Mouse (Mus musculus) midbrain, embryonic 11.5 days (tissue): ENCODE measurements around the gene Ctxn1. TPM values are rescaled to one million over a fixed set of nuclear protein-coding genes. Genes with fewer than 3 reads are reported as not detected.

ENCODE experiments used
- ATAC-seq: fragments of 200-750 bp; cut with Nextera tagmentation; 2 replicates; pipeline ENCODE4 v1.8.0; 2017; ENCODE audit warnings: moderate TSS enrichment, moderate library complexity; ENCODE audit not compliant: low FRiP score
- DNase-seq: peaks from one replicate; pipeline ENCODE4 v3.0.0; 2015; ENCODE audit warnings: low spot score; ENCODE audit errors: missing footprints
- H3K27ac ChIP-seq: fragments of 300-500 bp; sonication (generic); 2 replicates; pipeline ENCODE4 v1.5.1; 2014; ENCODE audit warnings: low read depth, low read length
- H3K27me3 ChIP-seq: fragments of 300-500 bp; sonication (generic); 2 replicates; pipeline ENCODE4 v1.6.1; 2014; ENCODE audit warnings: mild to moderate bottlenecking, low read length, moderate library complexity, mixed read lengths; ENCODE audit not compliant: control insufficient read depth, insufficient read depth
- H3K36me3 ChIP-seq: fragments of 300-500 bp; sonication (generic); 2 replicates; pipeline ENCODE4 v1.6.1; 2014; ENCODE audit warnings: mild to moderate bottlenecking, low read length, moderate library complexity, mixed read lengths; ENCODE audit not compliant: control insufficient read depth, insufficient read depth
- H3K4me1 ChIP-seq: fragments of 300-500 bp; sonication (generic); 2 replicates; pipeline ENCODE4 v1.6.1; 2014; ENCODE audit warnings: low read length; ENCODE audit not compliant: control insufficient read depth, insufficient read depth
- H3K4me2 ChIP-seq: fragments of 300-500 bp; sonication (generic); 2 replicates; pipeline ENCODE4 v1.6.1; 2014; ENCODE audit warnings: mild to moderate bottlenecking, moderate library complexity
- H3K4me3 ChIP-seq: fragments of 300-500 bp; sonication (generic); 2 replicates; pipeline ENCODE4 v1.5.1; 2014; ENCODE audit warnings: low read depth, low read length
- H3K9ac ChIP-seq: fragments of 300-500 bp; sonication (generic); 2 replicates; pipeline ENCODE4 v1.6.1; 2014; ENCODE audit warnings: low read length
- H3K9me3 ChIP-seq: fragments of 300-500 bp; sonication (generic); 2 replicates; pipeline ENCODE4 v1.6.1; 2016; ENCODE audit warnings: low read length; ENCODE audit not compliant: control insufficient read depth
- WGBS: fragments of 180-500 bp; shearing (Covaris S2); extraction: QIAGEN DNeasy Blood & Tissue Kit; methylation state at CpG from one replicate; pipeline ENCODE4 v1.1.7; 2014; 5-methylcytosine and 5-hydroxymethylcytosine counted together
- polyA plus RNA-seq: library from polyadenylated mRNA; unstranded; fragments of >200 nt; fragmentation: Nextera tagmentation; extraction: Ambion mirVana; gene quantifications from 2 replicates; pipeline ENCODE4 v1.2.1, GENCODE M21; 2014

Ctxn1 gene
- polyA plus RNA-seq, 1 experiment from 2014 or later = 110 TPM

GRCm38 (mm10) chr8:4252934-4253841 is 5.9 kb downstream of the Ctxn1 start, which contains the start of gene Snapc2:
TSS of gene Snapc2 (plus strand) at chr8:4253080.
- ATAC-seq (peak; percentile 92), DNase-seq (peak; percentile 99)
- Histone ChIP-seq H3K27ac (peak within 1 kb of the TSS; percentile 88), H3K27me3 (peaks cover 4% of the 10 kb centered on the region; the same call in 1 of the 2 replicates), H3K4me2 (peak within 1 kb of the TSS; percentile 71), H3K9me3 (no peaks in the 10 kb centered on the region), H3K9ac (peak within 1 kb of the TSS; percentile 87), H3K4me3 (peak within 1 kb of the TSS; percentile 87), H3K36me3 (peaks cover 9% of the 10 kb centered on the region; the same call in 1 of the 2 replicates), H3K4me1 (peaks cover 28% of the 10 kb centered on the region)
- WGBS = 1% methylated on average over 69 of the region's 69 CpGs

DNA sequence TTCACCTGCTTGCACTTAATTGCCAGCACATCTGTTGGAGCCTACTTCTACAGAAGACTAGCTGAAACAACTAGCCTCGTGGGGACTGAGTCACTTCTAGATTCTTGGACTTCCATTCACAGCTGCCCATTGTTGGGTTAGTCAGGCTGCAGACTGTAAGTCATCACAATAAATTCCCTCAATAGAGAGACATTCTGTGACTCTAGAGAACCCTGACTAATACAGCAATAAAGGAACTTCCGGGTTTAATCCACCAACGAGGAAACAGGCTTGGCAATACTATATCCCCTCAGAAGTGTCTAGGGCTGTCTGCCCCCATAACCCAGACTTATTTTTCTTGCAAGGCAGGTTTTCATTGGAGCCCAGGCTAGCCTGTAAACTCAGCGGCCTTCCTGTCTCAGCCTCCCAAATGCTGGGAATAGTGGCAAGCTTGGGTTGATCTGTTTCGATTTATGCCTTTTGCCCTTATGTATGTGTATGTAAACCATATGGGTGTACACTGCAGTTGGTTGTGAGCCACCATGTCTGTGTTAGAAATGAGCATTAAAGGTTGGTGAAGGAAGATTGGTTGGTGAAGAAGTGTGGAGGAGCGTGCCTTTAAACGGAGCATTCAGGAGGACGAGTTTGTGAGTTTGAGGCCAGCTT is 6.8 kb downstream of the Ctxn1 start:
- H3K27ac ChIP-seq = no peak overlapping the region

DNA sequence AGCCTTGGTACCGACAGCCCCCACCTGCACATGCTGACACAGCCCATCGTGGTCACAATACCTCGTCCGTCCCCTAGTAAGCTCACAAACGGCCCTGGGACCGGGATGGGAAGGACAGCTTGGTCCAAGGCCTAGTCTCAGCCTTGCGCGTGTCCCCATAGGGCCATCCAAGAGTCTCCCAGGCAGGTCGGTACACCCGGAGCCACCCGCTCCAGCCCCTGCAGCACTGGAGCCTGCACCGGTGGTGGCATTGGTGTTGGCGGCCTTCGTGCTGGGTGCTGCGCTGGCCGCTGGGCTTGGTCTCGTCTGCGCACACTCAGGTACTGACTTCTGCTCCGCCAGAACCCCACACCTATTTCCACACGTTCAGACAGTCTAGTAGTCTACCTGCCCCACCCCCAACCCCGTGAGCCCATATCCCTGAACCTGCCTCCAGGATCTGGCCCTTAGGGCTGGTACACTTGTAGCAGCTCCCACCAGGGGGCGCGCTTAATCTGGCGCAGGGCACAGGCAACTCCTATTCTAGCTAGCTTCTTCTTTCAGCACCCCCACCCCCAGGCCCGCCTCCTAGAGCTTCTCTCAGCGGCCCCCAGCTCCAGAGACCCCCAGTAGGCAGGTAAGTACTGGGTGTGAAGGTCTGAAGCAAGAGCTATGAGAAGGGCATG is 8.6 kb downstream of the Ctxn1 start:
- no peak overlapping the region for H3K27ac ChIP-seq
- H3K4me3 ChIP-seq = no peak overlapping the region
- peaks cover 17% of the 10 kb centered on the region for H3K4me1 ChIP-seq
- DNase-seq = peak; percentile 98
- WGBS = 31% methylated on average over 26 of the region's 26 CpGs
- peak; percentile 30 for ATAC-seq
- peaks cover 4% of the 10 kb centered on the region; the same call in 1 of the 2 replicates for H3K27me3 ChIP-seq
- H3K9me3 ChIP-seq = no peaks in the 10 kb centered on the region
- peaks cover 12% of the 10 kb centered on the region for H3K36me3 ChIP-seq
- no peak overlapping the region for H3K9ac ChIP-seq
- H3K4me2 ChIP-seq = no peak overlapping the region

More for the DNA sequence above, 6.8 kb downstream of the Ctxn1 start:
- Histone ChIP-seq H3K36me3 (peaks cover 12% of the 10 kb centered on the region; the same call in 1 of the 2 replicates), H3K9me3 (no peaks in the 10 kb centered on the region), H3K4me3 (peak overlapping the region; percentile 87), H3K4me1 (peaks cover 21% of the 10 kb centered on the region), H3K4me2 (peak overlapping the region; percentile 71), H3K27me3 (peaks cover 4% of the 10 kb centered on the region; the same call in 1 of the 2 replicates), H3K9ac (peak overlapping the region; percentile 87)
- WGBS = 51% methylated on average over 8 of the region's 8 CpGs
- no peak for DNase-seq
- peak; percentile 0; the same call in 1 of the 2 replicates for ATAC-seq

DNA sequence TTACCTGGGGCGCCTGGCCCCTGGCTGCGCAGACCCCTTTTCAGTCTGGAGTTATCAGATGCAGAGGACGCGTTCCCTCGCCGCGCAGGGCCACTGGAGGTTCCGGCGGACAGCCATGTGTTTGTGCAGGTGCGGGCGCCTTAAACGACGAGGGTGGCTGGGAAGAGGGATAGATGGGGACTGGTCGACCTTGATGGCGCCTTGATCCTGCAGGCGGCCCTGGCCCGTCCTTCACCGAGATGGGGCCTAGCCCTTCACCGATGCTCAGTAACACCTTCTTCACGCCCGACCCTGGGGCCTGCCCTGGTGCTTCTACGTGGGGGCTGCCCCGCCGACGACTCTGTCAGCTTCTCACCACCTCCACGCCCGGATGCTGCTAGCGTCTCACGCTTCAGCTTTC is 9.9 kb downstream of the Ctxn1 start:
- ATAC-seq = no peak
- no peak overlapping the region for H3K4me3 ChIP-seq
- H3K4me1 ChIP-seq = peaks cover 16% of the 10 kb centered on the region
- peaks cover 18% of the 10 kb centered on the region for H3K36me3 ChIP-seq
- peak; percentile 88 for DNase-seq
- 0 out of 2 replicates have a peak overlapping the region, but pooled peaks have one; percentile 36 for H3K9ac ChIP-seq
- no peaks in the 10 kb centered on the region for H3K9me3 ChIP-seq
- H3K27ac ChIP-seq = no peak overlapping the region
- peaks cover 4% of the 10 kb centered on the region; the same call in 1 of the 2 replicates for H3K27me3 ChIP-seq
- H3K4me2 ChIP-seq = no peak overlapping the region
- 15% methylated on average over 29 of the region's 29 CpGs for WGBS

- Histone ChIP-seq H3K27me3 (peaks cover 4% of the 10 kb centered on the region; the same call in 1 of the 2 replicates), H3K27ac (no peak within 1 kb of the TSS), H3K4me2 (no peak within 1 kb of the TSS), H3K9me3 (no peaks in the 10 kb centered on the region), H3K4me3 (no peak within 1 kb of the TSS), H3K4me1 (peaks cover 12% of the 10 kb centered on the region), H3K36me3 (peaks cover 25% of the 10 kb centered on the region), H3K9ac (no peak within 1 kb of the TSS)
- DNase-seq = no peak
- WGBS = 84% methylated on average over 15 of the region's 15 CpGs
- ATAC-seq = no peak
Measured at GRCm38 (mm10) chr8:4247951-4248540, 11.0 kb downstream of the Ctxn1 start, which contains the start of gene Tgfbr3l. TSS of gene Tgfbr3l (plus strand) at chr8:4248214.

DNA sequence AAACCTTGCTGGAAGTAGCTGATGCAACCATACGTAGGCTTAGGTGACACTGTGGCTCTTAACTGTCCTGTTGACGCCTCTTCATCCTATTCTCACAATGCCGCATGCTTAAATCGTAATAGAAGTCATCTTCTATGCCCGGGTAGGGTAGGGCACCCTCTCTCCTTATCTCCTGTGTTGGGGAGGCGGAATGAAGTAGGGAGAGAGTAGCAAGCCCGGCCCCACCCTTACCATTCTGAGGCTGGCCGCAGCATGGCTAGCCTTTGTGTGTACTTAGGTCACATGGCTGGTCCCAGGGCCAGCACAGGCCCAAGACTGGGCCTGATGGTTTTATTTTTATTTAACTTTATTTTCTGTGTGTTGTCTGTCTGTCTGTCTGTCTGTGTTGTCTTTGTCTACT is 11.8 kb downstream of the Ctxn1 start:
- peaks cover 4% of the 10 kb centered on the region; the same call in 1 of the 2 replicates for H3K27me3 ChIP-seq
- no peak for ATAC-seq
- H3K9me3 ChIP-seq = no peaks in the 10 kb centered on the region
- no peak overlapping the region for H3K4me2 ChIP-seq
- DNase-seq = no peak
- no peak overlapping the region for H3K9ac ChIP-seq
- WGBS = 92% methylated on average over 8 of the region's 8 CpGs
- H3K36me3 ChIP-seq = peaks cover 25% of the 10 kb centered on the region
- no peak overlapping the region for H3K27ac ChIP-seq
- no peak overlapping the region for H3K4me3 ChIP-seq
- H3K4me1 ChIP-seq = peaks cover 9% of the 10 kb centered on the region

- Histone ChIP-seq H3K4me2 (no peak overlapping the region), H3K9ac (no peak overlapping the region), H3K4me3 (no peak overlapping the region), H3K36me3 (peaks cover 25% of the 10 kb centered on the region), H3K27ac (no peak overlapping the region), H3K27me3 (peaks cover 4% of the 10 kb centered on the region; the same call in 1 of the 2 replicates), H3K9me3 (no peaks in the 10 kb centered on the region), H3K4me1 (peaks cover 8% of the 10 kb centered on the region)
- DNase-seq = no peak
- WGBS = 89% methylated on average over 12 of the region's 13 CpGs
- ATAC-seq = no peak
Measured at GRCm38 (mm10) chr8:4245737-4246136, 13.3 kb downstream of the Ctxn1 start.

DNA sequence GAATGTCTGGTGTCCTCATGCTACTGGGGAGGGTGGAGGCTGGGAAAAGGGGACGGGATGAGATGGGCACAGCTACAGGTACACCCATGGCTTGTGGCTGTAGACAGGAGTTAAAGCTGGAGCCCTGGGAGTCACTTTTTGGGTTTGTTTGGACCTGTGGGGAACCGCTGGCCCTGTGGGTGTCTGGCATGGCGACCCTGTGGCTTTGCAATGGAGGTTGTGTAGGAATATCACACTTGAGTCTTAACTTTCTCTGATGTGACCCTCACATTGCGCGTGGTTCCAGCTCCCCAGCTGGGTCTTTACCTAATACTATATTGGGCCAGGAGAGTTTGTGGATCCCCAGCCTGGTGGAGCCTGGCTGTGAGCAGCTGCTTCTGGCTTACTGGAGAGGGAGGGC is 14.0 kb downstream of the Ctxn1 start:
- ATAC-seq (no peak), DNase-seq (no peak)
- H3K36me3 ChIP-seq = peaks cover 28% of the 10 kb centered on the region
- H3K9ac ChIP-seq = no peak overlapping the region
- H3K9me3 ChIP-seq = no peaks in the 10 kb centered on the region
- H3K4me1 ChIP-seq = peaks cover 10% of the 10 kb centered on the region
- H3K4me2 ChIP-seq = no peak overlapping the region
- WGBS = 92% methylated on average over 5 of the region's 5 CpGs
- H3K27ac ChIP-seq = no peak overlapping the region
- H3K27me3 ChIP-seq = peaks cover 4% of the 10 kb centered on the region; the same call in 1 of the 2 replicates
- H3K4me3 ChIP-seq = no peak overlapping the region
